8 mouse cellular contexts compared by ENCODE assay signal in genomic region chr14:115819021-115819420, GRCm38 (mm10).
DNase-seq lines count a peak whose midpoint lies in the region; ATAC-seq and TF ChIP-seq lines count a peak whose summit lies in the region.

No protein-coding gene starts in this region.

- intact Hi-C loops in left cerebral cortex, adult 2 months (cut with DNase I) = loop anchor here (5.0 kb wide), 1 partner anchor 222 kb away; no protein-coding TSS in a partner anchor

- no peaks in the 10 kb centered on the region for H3K36me3 ChIP-seq in limb, embryonic 14.5 days (ENCODE audit: control insufficient read depth, insufficient read depth, low read length)

- H3K27ac ChIP-seq in left cerebral cortex, adult 2 months = no peak overlapping the region
- H3K27ac ChIP-seq in limb, embryonic 14.5 days (replicated peaks; ENCODE audit: low read depth, low read length) = no peak overlapping the region

- ATAC-seq in limb, embryonic 14.5 days (ENCODE audit: low FRiP score, low read depth) = no peak

- WGBS in limb, embryonic 14.5 days = 9% methylated on average over 1 of the region's 1 CpGs

- H3K4me2 ChIP-seq in limb, embryonic 14.5 days (replicated peaks; ENCODE audit: low read depth, low read length, severe bottlenecking) = no peak overlapping the region

- H3K9me3 ChIP-seq in limb, embryonic 14.5 days (ENCODE audit: control insufficient read depth, low read length) = no peaks in the 10 kb centered on the region

- no peaks in the 10 kb centered on the region for H3K27me3 ChIP-seq in limb, embryonic 14.5 days (ENCODE audit: control insufficient read depth, insufficient read depth, low read length)

- H3K4me3 ChIP-seq in left cerebral cortex, adult 2 months = no peak overlapping the region
- H3K4me3 ChIP-seq in limb, embryonic 14.5 days (replicated peaks; ENCODE audit: low read length) = no peak overlapping the region

- H3K9ac ChIP-seq in limb, embryonic 14.5 days (ENCODE audit: low read depth, low read length, severe bottlenecking) = no peak overlapping the region

- TF ChIP-seq POLR2A in limb, embryonic 14.5 days (IDR thresholded peaks at IDR 0.05; ENCODE audit: borderline replicate concordance, extremely low read depth, insufficient read depth, insufficient read length) = no peak

- DNase-seq in cerebellum, postnatal 10 days = peak; percentile 34 to 35
- DNase-seq in cerebellum, adult 9-11 months = no peak
- DNase-seq in left cerebral cortex, adult 2 months (ENCODE audit: extremely low spot score in 1 of 2, low spot score in 2 of 2) = no peak
- DNase-seq in left cerebral cortex, adult 11 months (ENCODE audit: low spot score) = no peak
- DNase-seq in c-Kit-positive CD71-positive TER-119-positive erythroid progenitor cells, embryonic 14.5 days (ENCODE audit: low spot score) = peak; percentile 9
- peak; percentile 49 for DNase-seq in limb, embryonic 14.5 days (ENCODE audit: low spot score)
- DNase-seq in adrenal gland, adult 8-10 months = no peak
- no peak for DNase-seq in thymus, postnatal 36 days

- H3K4me1 ChIP-seq in limb, embryonic 14.5 days (ENCODE audit: control insufficient read depth, insufficient read depth, low read length) = no peaks in the 10 kb centered on the region

- TF ChIP-seq CTCF in left cerebral cortex, adult 2 months (IDR thresholded peaks at IDR 0.05) = peak; percentile 58

Comparison
In these comparisons a context has a peak if more than half of its experiments do, and no peak if none do; other contexts are left out.
1. DNase-seq: peak in cerebellum, postnatal 10 days (2 of 2), c-Kit-positive CD71-positive TER-119-positive erythroid progenitor cells, embryonic 14.5 days (single experiment) and limb, embryonic 14.5 days (single experiment); none in cerebellum, adult 9-11 months (single experiment), left cerebral cortex, adult 2 months (0 of 2), left cerebral cortex, adult 11 months (single experiment), adrenal gland, adult 8-10 months (single experiment) and thymus, postnatal 36 days (0 of 2).